Mouse (Mus musculus): ENCODE data around the gene Cdkl4.
"Not testable (repeated sequence)": the region's sequence is repeated elsewhere in the genome, so short reads cannot be mapped to it uniquely, and the experiment has no call there.

Gene Cdkl4

DNA sequence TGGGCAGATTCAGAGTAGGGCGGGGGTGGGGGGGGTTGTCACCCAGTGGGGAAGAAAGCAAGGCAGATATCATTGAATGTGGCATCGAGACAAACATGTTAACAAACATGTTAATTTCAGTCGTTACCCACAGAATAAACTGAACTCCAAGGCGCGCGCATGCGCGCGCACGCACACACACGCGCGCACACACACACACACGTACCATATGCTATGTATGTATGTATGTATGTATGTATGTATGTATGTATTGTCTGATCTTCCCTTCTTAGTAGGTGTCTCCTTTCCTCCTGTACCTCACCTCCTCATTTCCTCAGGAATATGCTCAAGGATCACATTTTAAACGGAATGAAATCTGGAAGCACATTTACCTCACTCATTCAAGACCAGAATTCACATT is at the start of gene Cdkl4:
Gene Cdkl4 (minus strand): TSS at position 175 of the 400 bp plus-strand sequence.
- peak; percentile 17 for ATAC-seq (ENCODE audit: low TSS enrichment)

DNA sequence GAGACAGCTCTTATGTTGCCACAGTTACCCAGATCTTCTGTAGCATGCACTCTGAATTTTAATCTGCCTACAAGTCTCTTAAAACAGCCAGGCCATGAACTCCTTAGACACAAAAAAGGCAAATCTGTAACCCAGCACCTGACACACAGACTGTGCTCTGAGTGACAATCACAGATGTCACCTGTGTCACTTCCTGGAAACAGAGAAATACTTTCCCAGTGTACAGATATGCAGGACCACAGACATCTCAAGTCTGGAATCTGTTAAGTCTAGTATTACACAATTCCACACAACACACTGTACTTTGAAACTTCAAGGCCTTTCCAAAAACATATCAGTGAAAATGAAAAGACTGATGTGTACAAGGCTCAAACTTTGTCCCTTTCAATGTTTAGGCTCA is 47.4 kb upstream of the Cdkl4 start:
- no peak for ATAC-seq (ENCODE audit: low TSS enrichment)

DNA sequence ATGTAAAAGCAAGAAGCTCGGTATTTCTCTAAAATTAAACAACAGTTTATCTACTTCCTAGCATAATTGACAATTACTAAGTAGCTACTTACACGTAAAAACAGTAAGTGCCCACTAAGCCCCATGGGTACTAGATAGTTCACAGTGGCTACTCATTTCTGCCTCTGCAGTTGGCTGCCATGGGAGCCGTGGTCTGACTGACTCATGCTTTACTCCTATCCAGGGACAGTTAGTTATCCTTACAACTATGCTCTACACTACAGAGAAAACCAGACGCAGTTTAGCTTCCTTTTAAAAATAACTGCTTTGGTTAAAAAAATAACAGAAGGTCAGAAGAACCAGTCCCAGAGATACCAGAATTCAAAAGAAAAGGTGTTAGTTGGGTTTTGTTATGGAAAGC is 44.1 kb upstream of the Cdkl4 start:
- ATAC-seq (ENCODE audit: low TSS enrichment), result no peak

DNA sequence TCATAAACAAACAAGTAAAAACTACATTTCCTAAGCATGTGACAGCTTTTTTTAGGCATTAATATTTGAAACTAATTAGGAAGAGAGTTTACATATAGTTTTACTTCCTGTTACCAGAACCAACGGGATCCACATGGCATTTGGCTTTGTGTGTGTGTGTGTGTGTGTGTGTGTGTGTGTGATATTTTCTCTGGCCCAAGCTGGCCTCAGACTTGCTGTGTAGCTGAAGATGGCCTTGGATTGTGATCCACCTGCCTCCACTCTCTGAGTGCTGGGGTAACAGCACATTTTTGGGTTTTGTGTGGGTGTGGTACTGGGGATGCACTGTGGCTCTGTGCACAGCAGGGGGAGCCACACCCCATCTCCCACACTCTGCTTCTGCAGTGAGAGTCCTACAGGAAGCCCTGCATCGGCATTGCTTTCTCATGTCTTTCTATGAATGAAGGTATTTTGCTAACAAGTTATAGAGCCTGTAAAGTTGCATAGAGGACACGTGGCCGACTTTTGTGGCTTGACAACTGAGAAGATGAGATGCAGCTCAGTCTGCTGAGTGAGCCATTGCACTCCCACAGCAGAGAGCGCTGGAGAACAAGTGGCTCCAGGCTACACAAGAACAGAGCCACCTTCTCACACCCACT is 43.3 kb upstream of the Cdkl4 start:
- ATAC-seq (ENCODE audit: low TSS enrichment), result peak; percentile 79

DNA sequence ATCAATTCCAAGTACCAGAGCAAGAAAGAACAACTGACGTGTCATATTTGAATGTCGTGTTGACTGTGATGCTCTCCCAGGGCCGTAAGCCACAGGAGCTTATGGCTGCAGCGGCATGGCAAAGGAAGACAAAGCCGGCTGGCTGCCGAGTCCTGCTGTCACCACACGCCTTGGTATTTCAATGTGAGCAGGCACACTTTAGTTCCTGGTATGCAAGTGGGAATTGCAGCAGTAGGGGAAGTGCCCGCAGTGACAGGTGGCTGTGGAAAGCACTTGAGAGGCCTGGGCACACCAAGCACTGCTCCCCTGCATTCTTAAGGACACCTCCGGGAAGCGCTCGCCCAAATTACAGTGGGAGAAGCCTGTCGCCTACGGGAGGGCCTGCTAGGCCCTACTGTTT is 41.9 kb upstream of the Cdkl4 start:
- peak; percentile 38; the same call in 1 of the 2 replicates for ATAC-seq (ENCODE audit: low TSS enrichment)

DNA sequence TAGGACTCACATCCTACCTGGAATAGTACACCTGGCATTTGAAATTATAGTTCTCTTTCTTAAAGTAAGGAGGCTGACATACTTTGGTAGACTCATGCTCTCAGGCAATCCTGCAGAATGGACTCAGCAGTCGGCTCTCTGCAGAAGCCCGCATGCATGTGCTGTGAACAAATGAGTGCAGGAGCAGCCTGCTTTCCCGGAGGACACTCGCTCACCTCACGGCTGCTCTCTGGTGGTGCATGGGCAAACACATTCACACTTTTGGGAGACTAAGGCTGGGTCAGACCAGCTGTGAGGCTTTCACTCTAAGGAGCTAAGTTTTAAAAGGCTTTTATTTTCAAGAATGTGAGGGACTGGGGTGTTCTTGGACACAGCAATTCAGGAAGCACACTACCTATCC is 41.3 kb upstream of the Cdkl4 start:
- ATAC-seq (ENCODE audit: low TSS enrichment), result peak; percentile 56

- no peak for ATAC-seq (ENCODE audit: low TSS enrichment)
Measured at GRCm38 (mm10) chr17:80603806-80604205, 26.2 kb upstream of the Cdkl4 start.

DNA sequence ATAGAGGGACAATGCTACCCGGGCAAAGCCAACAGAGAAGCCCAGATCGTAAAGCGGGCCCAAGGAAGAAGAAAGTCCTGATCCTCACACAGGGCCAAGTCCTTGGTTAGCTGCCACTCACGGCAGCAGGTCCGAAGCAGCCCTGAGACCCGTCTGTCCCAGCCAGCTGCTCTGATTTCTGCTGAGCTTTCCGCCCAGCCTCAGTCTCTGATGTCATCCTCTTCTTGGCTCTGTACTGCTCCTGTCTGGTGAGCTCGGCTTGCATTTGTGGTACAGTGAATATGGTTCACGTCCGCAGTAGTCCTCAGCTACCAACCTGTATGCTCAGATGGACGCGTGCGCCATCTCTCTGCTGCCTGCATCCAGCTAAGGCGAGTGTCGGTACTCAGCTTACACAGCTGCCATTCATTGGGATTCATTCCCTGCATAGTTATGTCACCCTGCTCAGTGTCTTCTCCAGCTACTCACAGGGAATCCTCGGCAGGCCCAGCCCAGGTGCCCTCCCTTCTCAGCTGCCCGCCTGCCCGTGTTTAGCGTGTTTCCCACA is 25.5 kb upstream of the Cdkl4 start:
- peak; percentile 55 for ATAC-seq (ENCODE audit: low TSS enrichment)

DNA sequence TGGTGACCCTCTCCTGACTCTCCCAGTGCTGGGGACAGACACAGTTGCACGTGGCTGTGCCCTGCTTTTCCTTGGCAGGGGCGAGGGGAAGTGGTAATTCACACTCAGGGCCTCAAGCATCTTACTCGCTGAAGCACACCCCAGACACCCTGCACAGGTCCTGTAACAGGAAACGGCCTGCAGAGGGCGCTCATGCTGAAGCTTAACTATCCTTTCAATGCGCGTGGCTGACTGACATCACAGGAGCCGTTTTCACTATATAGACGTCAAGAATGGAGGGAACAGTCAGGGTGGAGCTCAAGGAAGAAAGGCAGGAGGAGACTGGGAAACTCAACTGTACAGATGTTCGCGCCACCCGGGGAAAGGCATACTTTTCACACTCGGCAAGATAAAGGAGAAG is 23.8 kb upstream of the Cdkl4 start:
- ATAC-seq (ENCODE audit: low TSS enrichment), result peak; percentile 67

GRCm38 (mm10) chr17:80583051-80583450 is 5.4 kb upstream of the Cdkl4 start:
- ATAC-seq (ENCODE audit: low TSS enrichment), result no peak

DNA sequence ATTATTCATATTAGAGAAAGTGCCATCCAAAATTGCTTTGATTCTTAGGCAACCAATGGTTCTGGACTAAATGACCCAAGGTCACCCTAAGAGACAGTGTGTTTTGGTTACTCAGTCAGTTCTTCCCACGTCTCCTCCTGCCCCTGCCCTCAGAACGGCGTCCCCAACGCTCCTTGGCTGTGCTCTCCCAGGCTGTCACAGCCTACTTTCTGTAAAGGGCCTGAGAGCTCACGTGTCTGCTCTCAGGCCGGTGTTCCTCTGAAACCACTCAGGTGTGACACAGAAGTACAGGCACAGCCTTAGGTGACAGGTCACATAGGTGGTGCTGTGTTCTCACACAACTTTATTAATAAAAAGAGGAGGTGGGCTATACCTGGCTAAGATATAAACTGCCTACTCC is 2.3 kb upstream of the Cdkl4 start:
- no peak for ATAC-seq (ENCODE audit: low TSS enrichment)

DNA sequence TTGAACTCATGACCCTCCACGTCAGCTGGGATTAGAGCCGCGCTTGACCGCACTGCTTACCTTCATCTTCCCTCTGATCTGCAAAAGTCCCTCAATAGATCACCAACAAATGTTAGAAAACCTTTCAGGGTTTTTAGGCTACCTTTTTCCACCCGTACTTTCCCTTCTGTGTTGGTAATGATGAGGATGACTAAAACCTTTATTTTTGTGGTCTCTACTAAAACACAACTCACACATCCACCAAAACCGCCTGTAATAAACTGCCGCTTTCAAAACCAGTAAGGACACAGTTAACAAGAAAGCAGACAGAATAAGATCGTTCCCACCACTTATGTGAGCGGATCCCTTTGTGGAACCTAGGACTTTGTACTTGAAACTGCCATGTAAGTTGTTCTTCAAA is 1.5 kb upstream of the Cdkl4 start:
- no peak for ATAC-seq (ENCODE audit: low TSS enrichment)

DNA sequence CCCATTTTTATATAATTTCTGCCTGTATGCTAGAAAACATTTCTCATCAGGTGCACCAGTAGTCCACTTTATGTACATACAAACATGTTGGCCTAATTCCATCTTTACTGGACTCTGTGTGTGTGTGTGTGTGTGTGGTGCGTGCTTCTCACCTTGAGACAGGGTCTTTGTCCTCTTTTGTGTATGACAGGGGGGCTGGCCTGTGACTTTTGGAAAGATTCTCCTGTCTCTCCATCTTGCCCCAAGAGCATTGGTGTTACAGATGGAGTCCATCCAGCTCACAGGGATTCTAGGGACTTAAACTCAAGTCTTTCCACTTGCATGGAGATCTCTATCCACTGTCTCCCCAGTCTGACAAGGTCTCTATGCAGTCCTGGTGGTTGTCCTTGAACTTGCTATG is 428 bp upstream of the Cdkl4 start:
- 0 out of 2 replicates have a peak, but pooled peaks have one; percentile 2 for ATAC-seq (ENCODE audit: low TSS enrichment)

GRCm38 (mm10) chr17:80577214-80577613 is 399 bp downstream of the Cdkl4 start:
- ATAC-seq (ENCODE audit: low TSS enrichment), result peak; percentile 95

DNA sequence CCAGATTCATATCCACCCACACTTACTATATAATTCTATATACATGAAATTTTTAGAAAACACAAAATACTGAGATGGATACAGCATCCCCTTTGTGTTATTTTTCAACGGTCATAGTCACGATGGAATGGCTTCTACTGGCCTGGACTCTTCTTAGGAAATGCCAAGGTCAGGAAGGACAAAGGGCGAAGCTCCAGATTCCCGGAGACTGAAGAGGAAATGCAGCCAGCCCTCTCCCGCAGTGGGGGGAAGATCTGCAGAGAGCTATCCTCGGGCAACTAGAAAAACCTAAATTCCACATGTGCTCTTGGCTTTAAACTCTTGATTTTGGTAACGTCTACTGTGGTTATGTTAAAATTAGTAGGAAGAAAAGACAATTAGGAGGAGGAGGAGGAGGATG is 2.6 kb downstream of the Cdkl4 start:
- no peak for ATAC-seq (ENCODE audit: low TSS enrichment)

GRCm38 (mm10) chr17:80574471-80574965 is 3.1 kb downstream of the Cdkl4 start:
- no peak for ATAC-seq (ENCODE audit: low TSS enrichment)

GRCm38 (mm10) chr17:80572187-80572935 is 5.3 kb downstream of the Cdkl4 start:
- ATAC-seq (ENCODE audit: low TSS enrichment), result no peak

DNA sequence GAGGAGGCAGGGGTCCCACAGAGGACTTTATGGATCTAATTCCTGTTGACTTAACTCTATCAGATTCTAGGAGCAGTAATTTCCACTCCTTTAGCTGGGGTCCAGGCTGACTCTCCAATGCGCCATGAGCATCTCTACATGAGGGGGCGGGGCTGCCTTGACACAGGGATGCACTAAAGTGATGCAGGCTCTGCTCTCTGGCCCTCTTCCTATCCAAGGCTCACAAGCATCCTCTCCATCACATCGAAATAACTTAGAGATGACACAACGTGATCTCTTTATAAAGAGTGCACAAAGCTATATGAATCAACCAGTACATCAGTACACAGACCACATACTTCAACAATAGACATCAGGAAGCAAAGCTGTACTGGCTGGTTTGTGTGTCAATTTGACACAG is 6.2 kb downstream of the Cdkl4 start:
- no peak for ATAC-seq (ENCODE audit: low TSS enrichment)

DNA sequence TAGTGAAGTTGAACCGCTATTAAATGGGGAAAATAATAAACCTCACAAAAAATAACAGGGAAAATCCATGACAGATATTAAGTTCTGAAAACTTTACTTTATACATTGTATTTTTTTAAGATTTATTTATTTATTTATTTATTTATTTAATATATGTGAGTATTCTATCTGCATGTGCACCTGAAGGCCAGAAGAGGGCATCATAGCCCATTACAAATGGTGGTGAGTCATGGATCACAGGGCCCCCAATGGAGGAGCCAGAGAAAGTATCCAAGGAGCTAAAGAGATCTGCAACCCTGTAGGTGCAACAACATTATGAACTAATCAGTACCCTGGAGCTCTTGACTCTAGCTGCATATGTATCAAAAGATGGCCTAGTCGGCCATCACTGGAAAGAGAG is 7.9 kb downstream of the Cdkl4 start:
- not testable (repeated sequence) for ATAC-seq (ENCODE audit: low TSS enrichment)

- no peak for ATAC-seq (ENCODE audit: low TSS enrichment)
Measured at GRCm38 (mm10) chr17:80568842-80569601, 8.6 kb downstream of the Cdkl4 start.

- no peak for ATAC-seq (ENCODE audit: low TSS enrichment)
Measured at GRCm38 (mm10) chr17:80568441-80568840, 9.2 kb downstream of the Cdkl4 start.

DNA sequence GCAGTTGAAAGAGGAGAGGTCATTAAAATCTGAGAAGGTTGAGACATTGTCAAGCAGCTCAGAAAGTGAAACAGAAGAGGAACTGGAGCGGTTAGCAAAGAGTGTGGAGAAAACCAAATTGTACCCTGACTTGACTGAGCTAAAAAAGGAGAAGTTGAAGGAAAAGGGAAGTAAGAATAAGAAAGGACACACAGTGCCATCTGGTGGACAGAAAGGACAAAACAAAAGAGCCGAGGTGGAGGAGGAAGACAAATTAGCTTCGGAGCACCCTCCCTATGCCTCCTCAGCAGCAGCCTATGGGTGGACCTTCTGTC is 13.0 kb downstream of the Cdkl4 start:
- peak; percentile 71 for ATAC-seq (ENCODE audit: low TSS enrichment)

Data from frontal cortex, adult (tissue).